Mouse (Mus musculus): ENCODE data around the gene Sf3a1.

- TF ChIP-seq CTCF (IDR thresholded peaks at IDR 0.05; ENCODE audit: low read depth, low read length) (no peak), POLR2A (IDR thresholded peaks at IDR 0.05; ENCODE audit: borderline replicate concordance, low read depth, low read length) (no peak)
These were observed 47.5 kb downstream of the Sf3a1 start for GRCm38 (mm10) chr11:4207655-4208054.
